Mouse (Mus musculus) hindlimb bud, embryonic 11.5 days (tissue): ENCODE results near the gene Ifit1.
A peak's percentile ranks its signal among the peaks of the same experiment; 100 is the strongest.
"Not testable (repeated sequence)": the region's sequence is repeated elsewhere in the genome, so short reads cannot be mapped to it uniquely, and the experiment has no call there.

ENCODE experiments used
- DNase-seq: peaks from one replicate; pipeline ENCODE4 v3.0.0-alpha.2; 2012; ENCODE audit warnings: low read depth, low spot score; ENCODE audit errors: extremely low spot score

The Ifit1 gene

DNA sequence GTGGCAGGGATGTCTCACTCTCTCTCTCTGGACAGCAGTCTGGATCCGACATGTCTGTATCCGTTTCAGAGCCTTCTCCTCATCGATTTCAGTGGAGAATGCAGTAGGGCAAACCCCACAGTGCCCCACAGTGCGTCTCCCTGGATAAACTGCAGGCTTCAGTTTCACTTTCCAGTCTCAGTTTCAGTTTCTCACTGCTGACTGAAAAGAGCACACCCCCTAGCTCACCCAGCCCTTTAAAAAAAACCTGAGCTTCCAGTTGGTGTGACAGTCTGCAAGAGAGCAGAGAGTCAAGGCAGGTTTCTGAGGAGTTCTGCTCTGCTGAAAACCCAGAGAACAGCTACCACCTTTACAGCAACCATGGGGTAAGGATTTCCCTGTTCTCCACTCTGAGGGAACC is at the start of gene Ifit1, which contains the start of gene Ifit1bl2:
Gene Ifit1 (plus strand): TSS at position 249 of the 400 bp plus-strand sequence.
Gene Ifit1bl2 (minus strand): TSS at position 121 of the 400 bp plus-strand sequence.
- DNase-seq, result no peak

DNA sequence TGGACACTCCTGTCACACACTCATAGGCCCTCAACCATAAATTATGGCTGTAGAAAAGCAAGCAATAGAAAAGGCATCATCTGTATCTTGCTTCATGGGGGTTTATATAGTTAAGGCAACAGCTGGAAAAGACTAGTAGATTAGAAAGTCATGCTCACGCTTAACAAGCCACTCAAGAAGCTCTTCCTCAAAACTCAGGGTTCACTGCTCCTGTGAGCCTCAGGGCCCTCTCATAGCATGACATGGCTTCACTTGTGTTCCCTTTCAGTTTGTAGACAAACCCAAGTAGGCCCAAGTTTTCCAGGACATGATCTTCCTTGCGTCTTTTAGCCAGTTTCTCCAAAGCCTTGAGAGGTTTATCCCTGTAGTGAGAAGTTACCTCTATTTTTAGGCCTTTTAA is 47.2 kb upstream of the Ifit1 start:
- no peak for DNase-seq

DNA sequence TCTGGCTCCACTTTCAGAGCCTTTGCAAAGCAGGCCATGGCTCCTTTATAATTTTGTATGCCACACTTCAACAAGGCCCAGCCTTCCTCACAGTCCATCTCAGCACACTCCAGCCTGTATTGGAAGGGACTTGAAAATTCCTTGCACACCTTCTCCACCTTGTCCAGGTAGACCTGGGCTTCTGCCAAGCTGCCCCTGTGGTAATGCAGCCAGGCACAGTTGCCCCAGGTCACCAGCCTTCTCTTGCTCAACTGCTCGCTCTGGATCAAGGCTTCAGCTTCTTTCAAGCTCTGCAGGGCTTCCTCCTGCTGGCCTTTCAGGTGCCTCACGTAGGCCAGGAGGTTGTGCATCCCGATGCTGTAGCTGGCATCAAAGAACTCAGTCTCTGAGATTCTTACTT is 46.1 kb upstream of the Ifit1 start:
- DNase-seq, result not testable (repeated sequence)

DNA sequence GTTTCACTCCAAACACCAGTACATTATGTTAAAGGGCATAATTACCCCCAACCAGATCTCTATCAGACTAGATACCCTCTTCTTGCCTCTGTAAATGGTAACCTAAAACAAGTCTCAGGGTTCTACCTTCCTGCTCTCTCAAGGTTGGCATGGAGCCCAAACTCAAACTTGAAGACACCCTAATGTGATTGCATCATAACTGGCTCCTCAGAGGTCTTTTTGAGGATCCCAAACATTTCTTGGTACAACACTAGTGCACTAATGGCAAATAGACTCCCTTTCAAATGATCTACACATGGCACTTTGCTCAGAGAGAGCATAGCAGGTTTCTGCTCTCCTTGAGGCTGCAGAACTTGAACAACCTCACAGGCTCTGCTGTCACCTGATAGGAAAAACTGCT is 43.9 kb upstream of the Ifit1 start:
- DNase-seq, result no peak

DNA sequence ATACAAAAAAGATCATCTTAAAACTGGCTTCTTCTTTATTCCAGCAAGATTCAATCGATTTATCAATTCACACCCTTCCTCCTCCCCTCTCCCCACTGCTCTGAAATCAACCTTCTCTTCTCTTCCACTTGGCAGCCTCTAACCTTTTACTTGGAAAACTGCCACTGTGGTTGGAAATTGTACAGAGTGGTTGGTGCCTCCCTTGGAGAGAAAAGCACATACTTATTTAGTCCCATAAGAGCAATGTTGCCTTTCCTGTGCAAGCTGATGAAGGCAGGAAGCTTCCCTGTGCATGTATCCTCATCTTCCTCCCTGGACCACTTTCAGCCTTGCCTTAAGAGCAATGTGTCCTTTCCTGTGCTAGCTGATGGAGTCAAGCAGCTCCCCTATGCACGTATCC is 42.3 kb upstream of the Ifit1 start:
- DNase-seq, result no peak

DNA sequence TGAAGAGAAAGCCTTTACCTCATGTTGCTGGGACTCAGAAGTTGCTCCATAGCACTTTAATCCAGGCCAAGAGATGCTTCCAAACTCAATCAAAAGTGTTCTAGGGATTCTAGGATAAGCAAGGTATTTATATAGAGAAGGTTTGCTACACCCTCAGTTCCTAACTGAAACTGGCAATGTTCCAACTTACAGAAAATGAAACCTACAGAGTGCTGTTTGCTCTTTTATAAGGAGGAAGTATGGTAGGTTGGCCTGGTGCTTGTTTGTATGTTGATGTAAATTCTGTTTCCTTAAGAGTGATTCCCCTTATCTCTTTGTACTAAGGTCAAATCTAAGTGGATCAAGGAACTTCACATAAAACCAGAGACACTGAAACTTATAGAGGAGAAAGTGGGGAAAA is 41.4 kb upstream of the Ifit1 start:
- DNase-seq, result not testable (repeated sequence)

DNA sequence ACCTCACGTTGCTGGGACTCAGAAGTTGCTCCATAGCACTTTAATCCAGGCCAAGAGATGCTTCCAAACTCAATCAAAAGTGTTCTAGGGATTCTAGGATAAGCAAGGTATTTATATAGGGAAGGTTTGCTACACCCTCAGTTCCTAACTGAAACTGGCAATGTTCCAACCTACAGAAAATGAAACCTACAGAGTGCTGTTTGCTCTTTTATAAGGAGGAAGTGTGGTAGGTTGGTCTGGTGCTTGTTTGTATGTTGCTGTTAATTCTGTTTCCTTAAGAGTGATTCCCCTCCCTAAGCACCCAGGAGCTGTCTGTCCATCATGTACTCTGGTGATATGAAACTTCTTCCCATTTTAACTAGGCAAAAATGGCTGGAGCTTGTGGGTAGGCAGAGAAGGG is 38.8 kb upstream of the Ifit1 start, which contains the start of gene Ifit1bl1:
Gene Ifit1bl1 (minus strand): TSS at position 69 of the 400 bp plus-strand sequence.
- DNase-seq, result not testable (repeated sequence)

DNA sequence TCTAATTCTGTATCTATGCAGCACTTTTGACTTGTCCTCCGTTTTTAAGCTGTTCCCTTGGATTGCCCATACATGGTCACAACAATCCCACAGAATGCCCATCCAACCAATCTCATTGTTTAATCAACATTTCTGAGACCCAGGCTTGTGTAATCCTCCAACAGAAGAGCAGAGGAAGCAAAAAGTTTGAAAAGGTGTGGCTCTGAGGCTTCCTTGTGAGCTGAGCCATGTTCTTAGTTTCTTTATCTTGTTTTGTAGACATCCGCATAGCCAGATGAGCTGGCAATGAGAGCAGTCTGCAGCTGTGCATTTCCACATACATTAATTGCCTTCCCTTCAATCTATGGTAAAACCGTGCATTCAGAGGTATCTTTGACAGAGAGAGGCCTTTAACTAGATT is 35.2 kb upstream of the Ifit1 start:
- no peak for DNase-seq

DNA sequence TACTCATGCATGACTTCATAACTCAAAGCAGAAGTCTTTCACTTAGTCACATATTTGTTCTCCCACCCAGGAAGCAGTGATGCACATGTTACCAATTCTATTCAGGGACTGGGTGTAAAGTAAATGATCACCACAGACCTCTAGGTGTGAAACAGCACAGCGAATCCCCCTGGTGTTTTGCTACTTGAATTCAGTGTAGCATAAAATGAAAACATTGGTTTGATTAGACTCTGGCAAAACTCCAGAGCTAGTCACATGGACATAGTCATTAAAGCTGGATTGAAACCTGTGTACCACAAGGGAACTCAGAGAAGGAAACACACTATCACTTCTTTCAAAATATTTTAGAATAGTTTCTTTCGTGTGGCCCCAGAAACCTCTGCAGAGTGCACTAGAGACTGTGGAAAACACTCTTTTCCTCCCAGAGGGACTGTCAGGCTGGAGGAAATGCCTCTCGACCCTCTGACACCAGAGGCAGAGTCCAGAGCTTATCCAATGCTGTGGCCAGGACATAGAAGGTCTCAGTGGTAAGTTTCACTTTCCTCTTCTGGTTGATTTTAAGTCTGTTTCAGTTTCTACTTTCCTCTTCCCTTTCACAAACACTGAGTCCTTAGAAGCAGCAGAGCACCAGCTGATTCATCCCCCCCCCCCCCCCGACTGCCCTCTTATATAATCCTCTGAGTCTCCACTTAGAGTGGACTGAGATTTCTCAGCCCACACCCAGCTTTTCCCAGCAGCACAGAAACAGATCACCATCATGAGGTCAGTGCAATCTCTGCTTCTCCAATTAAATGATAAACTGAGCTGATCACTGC is 33.2 kb upstream of the Ifit1 start, which contains the start of gene Ifit3b:
Gene Ifit3b (plus strand): TSS at position 734 of the 815 bp plus-strand sequence.
- not testable (repeated sequence) for DNase-seq

DNA sequence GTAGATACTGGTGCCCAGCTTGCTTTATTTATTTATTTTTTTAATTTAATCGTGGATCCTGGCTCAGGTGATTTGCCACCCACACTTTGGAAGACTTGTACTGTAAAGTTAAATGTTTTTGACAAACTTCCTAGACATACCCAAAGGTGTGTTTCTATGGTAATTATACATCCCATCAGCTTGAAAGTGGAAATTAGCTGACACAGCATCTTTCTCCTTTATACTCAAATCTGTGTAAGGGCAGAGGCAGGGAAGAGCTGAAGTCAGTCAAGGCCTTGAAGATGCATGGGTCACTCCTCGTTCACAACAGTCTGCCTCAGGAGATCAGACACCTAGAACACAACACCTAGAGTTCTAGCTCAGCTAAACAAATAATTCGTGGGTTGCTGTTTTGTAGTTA is 30.6 kb upstream of the Ifit1 start:
- DNase-seq, result not testable (repeated sequence)

DNA sequence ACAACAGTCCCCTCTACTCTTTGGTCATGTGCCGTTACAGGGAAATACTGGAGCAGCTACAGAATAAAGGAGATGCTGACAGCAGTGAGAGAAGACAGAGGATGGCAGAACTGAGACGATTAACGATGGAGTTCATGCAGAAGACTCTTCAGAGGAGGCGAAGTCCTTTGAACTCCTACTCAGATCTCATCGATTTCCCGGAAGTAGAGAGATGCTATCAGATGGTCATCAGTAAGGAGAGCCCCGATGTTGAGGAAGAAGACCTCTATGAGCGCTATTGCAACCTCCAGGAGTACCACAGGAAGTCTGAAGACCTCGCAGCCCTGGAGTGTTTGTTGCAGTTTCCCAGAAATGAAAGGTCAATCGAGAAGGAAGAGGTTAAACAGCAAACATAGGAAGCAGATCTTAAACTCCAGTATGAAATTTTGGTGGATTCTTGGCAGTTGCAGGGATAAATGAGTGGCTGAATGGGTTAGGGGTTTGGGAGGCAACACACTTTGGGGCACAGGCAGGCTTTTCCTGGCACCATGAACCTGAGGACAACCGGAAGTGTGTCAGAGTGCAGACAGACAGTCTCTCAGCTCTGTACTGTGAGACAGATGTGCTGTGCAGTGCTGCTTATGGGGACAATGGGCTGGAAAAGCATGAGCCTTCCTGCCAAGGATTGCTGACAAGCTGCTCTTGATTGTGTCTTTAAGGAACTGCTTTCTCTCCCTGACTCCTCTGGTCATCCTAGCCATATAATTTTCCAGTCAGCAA is 28.2 kb upstream of the Ifit1 start:
- DNase-seq, result not testable (repeated sequence)

DNA sequence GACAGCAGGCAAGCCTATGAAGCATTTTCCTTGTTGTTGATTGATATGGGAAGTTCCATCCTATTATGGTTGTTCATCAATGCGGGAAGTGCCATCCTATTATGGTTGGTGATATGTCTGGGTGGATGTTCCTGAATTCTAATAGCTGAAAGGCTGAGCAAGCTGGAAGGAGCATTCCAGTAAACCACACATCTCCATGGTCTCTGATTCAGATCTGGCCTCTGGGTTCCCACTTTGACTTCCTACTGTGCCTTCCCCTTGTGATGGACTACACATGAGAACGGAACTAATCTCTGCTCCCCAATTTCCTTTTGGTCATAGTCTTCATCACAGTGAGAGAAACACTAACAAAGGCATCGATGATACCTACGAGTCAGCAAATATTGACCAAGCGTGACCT is 19.8 kb upstream of the Ifit1 start:
- no peak for DNase-seq

DNA sequence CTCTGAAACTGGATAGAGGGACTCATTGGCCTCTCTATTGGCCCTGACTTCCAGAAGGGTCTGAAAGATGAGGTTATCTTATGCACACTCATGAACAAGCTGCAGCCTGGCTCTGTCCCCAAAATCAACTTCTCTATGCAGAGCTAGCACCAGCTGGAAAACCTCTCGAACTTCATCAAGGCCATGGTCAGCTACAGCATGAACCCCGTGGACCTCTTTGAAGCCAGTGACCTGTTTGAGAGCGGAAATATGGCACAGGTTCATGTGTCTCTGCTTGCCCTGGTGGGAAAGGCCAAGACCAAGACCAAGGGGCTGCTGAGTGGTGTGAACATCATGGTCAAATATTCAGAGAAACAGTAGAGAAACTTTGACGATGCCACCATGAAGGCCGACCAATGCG is 16.9 kb upstream of the Ifit1 start:
- DNase-seq, result no peak

DNA sequence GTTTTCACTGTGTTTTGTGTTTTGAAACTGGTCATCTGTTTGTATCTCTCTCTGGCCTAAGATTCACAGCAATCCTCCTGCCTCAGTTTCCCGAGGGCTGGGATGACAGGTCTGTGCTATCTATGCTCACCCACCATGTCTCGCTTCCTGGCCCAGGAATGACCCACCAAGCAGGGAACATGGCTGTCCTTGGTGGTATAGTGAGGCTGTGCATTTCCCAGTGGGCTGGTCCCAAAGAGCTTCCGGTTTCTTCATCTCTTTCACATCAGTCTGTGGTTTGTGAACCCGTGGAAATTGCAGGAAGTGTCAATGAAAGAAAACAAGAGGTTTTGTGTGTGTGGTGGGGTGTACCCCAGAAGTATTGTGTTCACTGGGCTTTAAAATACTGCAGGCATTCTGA is 16.0 kb upstream of the Ifit1 start:
- no peak for DNase-seq

DNA sequence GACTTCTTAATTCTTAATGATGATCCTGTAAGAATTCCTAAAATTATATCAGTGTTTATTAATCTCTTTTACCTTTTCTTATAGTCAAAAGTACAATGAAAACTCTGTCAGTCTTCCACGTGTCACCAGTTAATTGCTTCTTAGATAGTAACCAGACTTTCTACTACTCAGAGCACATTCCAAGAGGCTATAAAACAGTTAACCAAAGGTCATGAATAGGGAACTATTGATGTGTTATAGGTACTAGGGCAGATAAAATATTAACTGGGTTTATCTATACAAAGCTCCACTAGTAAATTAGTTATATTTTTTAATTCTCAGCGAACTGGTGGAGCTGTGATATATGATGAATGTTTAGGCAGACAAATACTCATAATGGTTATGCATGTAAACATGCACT is 13.2 kb upstream of the Ifit1 start:
- no peak for DNase-seq

DNA sequence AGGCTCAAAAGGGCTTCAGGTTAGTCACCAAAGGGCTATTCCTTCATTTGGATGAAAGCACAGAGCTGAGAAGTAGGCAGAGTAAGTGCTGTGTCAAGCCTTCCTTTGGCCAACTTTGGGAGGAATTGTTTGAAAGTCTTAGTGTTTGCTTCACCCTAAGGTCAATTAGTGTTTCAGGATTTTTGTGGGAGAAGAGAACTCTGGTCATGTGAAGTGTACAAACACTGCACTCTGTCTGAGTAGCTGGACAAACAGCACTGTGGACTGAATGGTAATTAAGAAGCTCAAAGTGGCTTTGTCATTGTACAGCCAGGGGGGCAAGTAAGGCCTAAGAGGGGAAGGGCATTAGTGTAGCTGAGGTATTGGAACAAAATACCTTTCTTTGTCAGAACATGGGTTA is 9.2 kb upstream of the Ifit1 start:
- DNase-seq, result no peak

DNA sequence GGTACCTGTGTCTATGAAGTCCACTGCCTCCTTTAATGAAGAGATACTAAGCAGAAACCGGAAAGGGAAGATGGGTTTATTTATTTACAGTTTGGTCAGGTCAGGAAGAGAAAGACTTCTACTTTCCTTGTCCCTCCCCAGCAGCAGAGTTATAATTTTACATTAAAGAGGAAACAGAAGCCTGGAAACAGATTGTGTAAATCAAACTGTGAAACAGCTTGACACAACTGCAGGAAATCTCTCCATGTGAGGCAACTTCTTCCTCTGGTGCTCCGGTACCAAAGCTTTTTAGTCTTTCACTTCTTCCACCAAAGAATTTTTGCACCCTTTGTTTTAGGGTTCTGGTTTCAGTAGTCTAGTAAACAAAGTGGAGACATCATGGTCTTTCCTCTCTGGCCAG is 7.2 kb upstream of the Ifit1 start:
- DNase-seq, result no peak

DNA sequence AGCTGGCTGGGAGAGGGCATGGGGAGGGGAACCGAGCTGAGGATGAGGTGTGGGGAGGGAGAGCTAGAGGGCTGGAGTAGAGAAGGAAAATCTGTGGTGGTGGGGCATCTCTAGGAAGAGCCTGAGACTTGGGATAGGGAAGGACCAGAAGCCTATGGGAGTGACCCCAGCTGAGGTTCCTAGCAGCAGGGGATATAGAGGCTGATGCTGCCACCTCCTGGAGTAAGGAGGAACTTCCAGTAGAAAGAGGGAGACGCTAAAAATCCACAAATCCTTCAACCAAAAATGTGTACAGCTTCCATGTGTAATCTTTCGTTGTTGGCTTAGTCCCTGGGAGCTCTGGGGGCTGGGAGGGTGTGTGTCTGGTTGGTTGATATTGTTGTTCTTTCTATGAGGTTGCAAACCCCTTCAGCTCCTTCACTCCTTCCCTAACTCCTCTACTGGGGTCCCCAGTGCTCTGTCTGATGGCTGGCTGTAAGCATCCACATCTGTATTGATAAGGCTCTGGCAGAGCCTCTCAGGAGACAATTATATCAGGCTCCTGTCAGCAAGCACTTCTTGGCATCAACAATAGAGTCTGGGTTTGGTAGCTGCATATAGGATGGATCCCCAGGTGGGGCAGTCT is 3.6 kb upstream of the Ifit1 start:
- DNase-seq, result peak; percentile 5

DNA sequence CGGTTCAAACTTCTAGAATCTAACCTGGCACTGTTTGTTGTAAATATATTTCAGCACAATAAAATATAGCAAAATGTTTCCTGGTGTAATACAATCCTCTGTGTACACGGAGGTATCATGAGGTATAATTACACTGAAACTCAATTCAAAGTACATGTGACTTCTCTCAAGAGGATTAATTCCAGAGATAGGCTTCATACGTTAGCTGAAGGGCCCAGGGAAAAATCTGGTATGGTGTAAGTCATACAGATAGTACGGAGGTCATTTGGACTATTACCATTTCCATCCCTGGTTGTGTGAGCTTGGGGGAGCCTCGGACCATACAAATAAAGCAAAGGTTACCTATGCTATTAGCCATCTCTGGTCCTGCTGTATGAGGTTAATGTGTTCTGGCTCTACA is 1.9 kb downstream of the Ifit1 start:
- DNase-seq, result no peak

DNA sequence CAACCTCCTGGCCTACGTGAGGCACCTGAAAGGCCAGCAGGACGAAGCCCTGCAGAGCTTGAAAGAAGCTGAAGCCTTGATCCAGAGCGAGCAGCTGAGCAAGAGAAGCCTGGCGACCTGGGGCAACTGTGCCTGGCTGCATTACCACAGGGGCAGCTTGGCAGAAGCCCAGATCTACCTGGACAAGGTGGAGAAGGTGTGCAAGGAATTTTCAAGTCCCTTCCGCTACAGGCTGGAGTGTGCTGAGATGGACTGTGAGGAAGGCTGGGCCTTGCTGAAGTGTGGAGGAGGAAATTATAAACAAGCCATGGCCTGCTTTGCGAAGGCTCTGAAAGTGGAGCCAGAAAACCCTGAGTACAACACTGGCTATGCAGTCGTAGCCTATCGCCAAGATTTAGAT is 7.0 kb downstream of the Ifit1 start:
- not testable (repeated sequence) for DNase-seq

DNA sequence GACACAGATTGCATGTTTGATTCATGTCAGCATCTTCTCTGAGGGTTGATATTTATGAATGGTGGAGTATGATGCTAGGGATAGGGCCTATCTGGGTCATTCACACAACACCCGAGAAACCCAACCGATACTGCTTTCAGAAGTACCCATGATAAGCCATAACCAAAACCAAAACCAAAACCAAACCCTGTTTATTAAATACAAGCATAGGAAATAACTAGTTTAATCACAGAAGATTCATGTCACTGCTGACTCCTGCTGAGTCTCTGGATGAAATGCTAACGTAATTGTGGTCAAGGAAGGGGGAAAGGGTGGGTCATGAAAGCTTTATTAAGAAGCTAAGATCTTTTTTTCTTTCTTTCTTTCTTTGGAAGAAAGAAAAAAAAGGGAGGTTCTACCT is 9.6 kb downstream of the Ifit1 start:
- DNase-seq, result no peak

DNA sequence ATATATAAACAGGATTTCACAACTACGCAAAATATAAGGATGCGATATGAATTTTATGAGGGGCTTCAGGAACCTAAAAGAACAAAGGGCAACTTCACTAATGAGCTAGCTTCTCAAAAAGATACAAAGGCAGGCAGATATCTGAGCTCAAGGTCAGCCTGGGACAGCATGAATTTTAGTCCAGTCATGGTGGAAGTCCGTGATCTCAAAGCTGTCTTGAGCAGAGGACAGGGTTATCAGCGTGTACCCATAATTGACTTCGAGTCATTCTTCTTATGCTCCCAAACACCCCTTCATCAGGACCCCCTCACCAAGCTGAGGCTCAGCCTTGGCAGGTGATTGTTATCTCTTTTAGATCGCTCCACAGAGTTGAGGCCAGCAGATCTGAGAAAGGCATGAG is 10.3 kb downstream of the Ifit1 start:
- DNase-seq, result no peak
